Mouse (Mus musculus) heart, embryonic 14.5 days (tissue): ENCODE results near the gene Dtnbp1. TPM values are rescaled to one million over a fixed set of nuclear protein-coding genes. Genes with fewer than 3 reads are reported as not detected.

Experiments used
- polyA plus RNA-seq: library from polyadenylated mRNA; unstranded; fragments of >200 nt; fragmentation: Nextera tagmentation; extraction: Ambion mirVana; gene quantifications from 2 replicates; pipeline ENCODE4 v1.2.1, GENCODE M21; 2014

The Dtnbp1 gene
- polyA plus RNA-seq, 1 experiment from 2014 or later = 98.5 TPM

Other genes with a start within 250 kb of the Dtnbp1 start
- gene Gm9817, start 76.5 kb upstream of the Dtnbp1 start, polyA plus RNA-seq = 0.15 and 0.18 TPM in 2 replicates